Mouse (Mus musculus): ENCODE results near the gene Klf7. TPM values are rescaled to one million over a fixed set of nuclear protein-coding genes. Genes with fewer than 3 reads are reported as not detected.
A peak's percentile ranks its signal among the peaks of the same experiment; 100 is the strongest.
"Not testable (repeated sequence)": the region's sequence is repeated elsewhere in the genome, so short reads cannot be mapped to it uniquely, and the experiment has no call there.

The Klf7 gene
- total RNA-seq (2021) = 10 to 100 TPM; 21.0 to 26.6 TPM
- long read RNA-seq, experiment 1, full-length matches to known transcripts = 7 of 9 reads
- long read RNA-seq, experiment 1, partial matches to known transcripts = 1 of 9 reads
- long read RNA-seq, experiment 1, other reads (novel, unspliced or antisense) = 1 of 9 reads
- long read RNA-seq, experiment 2, full-length matches to known transcripts = 6 of 11 reads
- long read RNA-seq, experiment 2, partial matches to known transcripts = 0 of 11 reads
- long read RNA-seq, experiment 2, other reads (novel, unspliced or antisense) = 5 of 11 reads

DNA sequence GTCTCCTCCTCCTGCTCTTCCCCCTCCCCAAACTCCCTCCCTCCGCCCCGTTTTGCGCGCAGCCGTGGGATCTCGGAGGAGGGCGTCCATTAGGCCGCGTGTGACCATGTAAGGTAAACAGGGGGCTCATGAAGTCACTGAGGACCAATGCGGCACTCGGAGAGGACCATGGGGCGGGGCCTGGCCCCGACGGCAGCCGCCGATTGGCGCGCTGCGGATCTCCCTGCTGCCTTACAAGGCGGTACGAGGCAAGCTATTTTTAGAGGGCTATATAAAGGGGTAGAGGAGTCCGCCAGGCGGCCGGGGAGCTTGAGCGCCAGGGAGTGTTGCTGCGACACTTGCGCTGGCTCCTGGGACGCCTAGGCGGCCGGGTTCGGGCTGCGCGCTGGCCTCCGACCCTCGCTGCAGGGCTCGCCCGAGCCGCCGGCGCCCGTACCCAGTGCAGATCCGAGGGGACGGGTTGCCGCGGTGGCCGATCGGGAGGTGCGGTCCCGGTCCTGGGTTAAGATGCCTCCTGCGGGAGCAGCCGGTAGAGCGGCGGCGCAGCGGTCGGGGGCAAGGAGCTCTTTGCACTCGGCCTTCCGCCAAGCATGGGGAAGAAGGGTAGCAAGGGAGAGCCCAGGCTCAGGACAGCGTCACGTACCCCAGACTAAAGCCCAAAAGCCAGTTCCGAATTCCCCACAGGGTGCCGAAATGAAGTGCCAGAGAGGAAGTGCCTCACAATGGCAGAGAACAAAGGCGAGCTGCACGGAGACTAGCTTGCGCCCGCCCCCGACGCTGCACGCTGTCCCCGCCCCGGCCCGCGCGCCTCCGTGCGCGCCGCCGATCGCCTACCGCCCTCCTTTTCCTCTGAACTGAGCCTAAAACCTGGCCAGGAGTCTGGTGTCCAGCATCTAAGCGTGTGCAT, at the start of gene Klf7:
TSS of gene Klf7 (minus strand) at position 724 of the 907 bp plus-strand sequence.
- peak; percentile 90 to 95 for DNase-seq (ENCODE audit: low spot score in 2 of 2)

DNA sequence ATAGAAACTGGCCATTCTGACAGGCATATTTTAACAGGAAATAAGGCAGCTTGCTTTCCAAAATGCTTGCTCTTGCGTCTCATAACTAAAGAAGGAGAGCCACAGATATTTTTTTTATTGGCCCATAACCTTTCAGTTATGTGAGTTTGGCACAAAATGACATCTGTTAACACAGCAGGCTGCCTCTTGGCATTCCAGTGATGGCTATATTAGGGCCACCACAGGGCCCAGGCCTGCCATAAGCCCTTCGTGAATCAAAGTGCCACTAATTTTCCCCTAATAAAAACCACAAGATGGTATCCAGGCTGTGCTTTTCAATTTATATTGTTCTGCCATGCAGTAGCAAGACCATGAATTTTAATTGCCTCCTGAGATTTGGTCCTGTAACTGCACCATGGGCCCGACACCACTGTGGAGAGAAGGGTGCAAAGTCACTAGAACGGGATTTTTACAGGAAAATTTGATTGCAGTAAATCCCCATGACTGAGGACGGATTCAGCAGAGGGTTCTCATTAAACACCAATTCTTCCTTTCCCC, 42.5 kb upstream of the Klf7 start:
- no peak for DNase-seq (ENCODE audit: low spot score in 2 of 2)

DNA sequence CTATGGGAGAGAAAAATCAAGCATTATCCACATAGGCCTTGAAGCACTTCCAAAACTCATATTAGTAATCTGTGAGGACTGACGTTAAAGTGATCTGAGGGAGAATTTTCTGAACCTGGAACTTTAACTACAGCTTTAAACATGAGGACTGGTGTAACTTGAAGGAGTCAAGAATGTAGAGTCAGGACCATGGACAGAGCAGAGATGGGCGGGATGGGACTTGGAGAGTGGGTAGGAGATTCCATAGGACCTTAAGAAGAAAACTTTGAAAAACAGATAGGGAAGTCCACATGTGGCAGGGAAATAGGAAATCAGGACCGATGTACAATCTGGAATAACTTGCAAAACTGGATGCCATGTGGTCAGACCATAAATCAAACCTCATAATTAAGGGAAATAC, 36.7 kb upstream of the Klf7 start:
- DNase-seq (ENCODE audit: low spot score in 2 of 2) = peak in 1 of 2 experiments; percentile 15

DNA sequence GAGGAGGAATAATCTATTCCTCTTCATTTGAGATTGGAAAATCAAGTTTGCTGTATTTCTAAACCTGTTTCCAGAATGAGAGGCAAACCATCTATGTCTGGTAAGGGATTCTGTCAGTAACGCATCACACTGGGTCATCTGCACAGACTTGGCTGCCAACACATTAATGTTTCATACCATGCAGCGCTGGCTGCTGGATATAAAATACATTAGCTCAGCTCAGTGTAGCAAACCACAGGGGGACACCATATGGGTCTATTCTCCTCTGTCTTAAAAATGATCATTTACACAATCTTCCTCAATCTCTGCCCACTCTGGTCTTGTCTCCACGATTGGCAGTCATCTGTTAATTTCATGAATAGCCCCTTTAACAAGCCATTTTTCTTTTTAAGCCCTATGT, 27.1 kb upstream of the Klf7 start:
- DNase-seq (ENCODE audit: low spot score in 2 of 2) = no peak

DNA sequence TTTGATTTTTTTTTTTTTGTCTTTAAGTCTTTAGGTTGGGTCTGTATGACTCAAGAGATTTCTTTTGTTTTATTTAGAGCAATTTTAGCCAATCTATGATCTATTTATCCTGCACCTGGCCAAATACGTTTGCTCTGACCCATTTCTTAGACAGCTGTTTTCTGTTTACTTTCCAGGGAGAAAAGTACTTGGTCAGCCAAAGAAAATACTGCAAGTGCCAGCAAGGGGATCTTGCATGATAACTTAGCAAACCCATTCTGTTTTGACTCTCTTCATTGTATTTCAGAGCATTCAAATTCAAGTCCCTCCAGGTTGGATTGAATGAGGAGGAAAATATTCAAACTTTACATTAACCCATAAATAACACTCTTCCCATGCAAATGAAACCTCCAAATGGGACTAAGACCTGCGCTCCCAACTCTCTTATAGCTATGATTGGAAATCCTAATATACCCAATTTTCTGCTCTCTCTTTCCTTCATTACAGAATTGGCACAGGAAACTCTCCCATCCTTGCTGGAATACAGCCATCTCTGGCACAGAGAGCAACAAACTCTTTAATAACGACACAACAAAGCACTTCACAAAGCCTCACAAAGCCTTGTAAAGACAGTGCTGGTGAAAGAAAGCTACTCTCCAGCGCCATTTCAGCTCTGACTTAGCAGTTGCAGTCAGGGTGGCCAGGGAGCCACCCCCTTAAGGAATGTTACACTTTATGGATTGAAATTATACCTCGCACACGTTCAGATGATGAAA, 20.8 kb upstream of the Klf7 start:
- no peak for DNase-seq (ENCODE audit: low spot score in 2 of 2)

DNA sequence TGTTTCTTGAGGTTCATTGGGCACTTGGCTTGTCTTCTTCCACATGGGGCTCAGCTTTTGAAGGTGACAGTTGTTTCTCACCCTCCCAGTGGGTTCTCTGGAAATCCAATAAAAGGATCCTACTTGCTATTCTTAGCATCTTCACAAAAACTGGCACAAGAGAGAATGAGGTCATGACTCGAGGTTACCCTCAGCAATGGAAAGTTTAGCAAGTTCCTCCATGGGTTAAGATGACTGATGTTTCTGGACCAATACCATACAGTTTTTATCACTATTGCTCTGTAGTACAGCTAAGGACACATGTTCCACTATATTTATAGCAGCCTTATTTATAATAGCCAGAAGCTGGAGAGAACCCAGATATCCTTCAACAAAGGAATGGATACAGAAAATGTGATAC, 12.4 kb upstream of the Klf7 start:
- DNase-seq (ENCODE audit: low spot score in 2 of 2) = no peak

DNA sequence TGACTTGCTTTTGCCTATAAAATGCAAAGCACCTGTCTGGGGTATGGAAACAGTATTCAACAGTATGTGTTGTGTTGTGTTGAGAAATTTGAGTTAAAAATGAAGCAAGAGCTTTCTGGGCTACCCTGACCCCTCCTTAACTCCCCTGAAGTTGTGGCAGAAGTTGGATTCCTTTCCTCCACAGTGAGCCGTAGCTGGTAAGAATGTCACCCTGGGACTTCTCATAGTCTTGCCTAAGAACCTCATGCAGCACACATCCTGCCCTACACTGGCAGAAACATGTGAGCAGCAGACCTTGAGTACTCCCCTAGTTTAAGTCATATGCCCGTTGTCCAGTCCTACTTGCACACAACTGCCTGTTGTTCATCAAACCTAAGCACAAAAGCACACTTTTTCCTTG, 4.7 kb upstream of the Klf7 start:
- no peak for DNase-seq (ENCODE audit: low spot score in 2 of 2)

DNA sequence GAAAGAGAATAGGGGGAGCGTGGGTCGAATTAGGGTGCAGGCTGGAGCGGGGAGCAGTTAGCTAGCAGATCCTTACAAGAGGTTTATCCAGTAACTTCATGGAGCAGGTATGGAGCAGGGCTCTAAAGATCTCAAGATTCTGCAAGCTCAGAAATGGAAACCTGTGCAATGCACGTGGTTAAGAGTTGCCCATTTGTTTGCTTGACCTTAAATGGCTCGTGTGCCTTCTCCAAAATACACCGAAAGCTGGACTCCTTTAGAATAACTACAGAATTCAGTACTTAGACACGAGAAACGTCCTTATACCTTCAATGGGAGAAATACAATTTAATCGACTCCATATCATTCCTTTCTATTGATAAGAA, 366 bp upstream of the Klf7 start:
- DNase-seq (ENCODE audit: low spot score in 2 of 2) = no peak

DNA sequence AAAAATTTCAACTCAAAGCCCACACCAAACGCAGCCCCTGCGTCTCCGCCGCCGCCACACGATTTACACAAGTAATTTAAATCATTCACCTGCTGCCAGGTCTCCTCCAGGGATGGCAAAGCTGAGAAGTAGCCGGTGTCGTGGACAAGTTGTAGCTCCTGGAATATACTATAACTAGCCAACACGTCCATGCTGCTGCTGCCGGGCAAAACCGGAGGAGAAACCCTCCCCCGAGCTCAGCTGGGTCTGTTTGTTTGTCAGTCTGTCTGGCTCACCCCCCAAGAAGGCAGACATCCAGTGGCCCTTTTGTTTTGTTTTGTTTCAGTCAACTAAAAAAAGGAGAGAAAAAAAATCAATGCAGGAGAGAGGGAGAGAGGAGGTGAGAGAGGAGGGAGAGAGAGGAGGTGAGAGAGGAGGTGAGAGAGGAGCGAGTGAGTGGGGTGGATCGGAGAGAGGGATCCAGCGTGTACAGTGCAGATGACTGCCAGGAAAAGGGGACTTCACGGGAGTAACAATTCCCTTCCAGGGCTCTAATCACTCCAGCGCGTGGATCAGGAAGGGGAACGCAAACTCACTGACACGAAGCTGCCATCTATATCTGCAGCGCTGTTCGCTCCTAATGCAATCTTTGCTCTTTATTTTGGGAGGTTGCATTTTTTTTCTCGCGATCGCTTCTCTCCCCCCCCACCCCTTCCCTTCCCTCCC, 1.1 kb downstream of the Klf7 start:
- DNase-seq (ENCODE audit: low spot score in 2 of 2) = peak; percentile 21 to 53

DNA sequence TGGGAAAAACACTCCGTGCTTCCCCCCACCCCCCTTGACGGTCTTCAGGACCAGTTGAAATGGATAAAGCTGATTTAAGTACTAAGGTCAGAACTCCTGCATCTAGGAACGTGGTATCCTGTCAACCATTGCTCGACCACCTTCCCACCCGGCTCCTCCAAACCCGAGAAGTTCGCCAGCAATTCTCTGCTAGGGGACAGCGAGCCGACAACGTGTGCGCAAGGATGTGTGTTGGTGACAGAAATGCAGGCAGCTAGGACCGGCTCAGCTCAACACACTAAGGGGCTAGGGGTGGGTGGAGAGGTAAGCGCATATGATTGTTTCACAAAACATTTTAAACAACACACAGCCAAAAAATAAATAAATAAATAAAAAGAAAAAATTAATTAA, 1.7 kb downstream of the Klf7 start:
- DNase-seq (ENCODE audit: low spot score in 2 of 2) = peak in 1 of 2 experiments; percentile 41

DNA sequence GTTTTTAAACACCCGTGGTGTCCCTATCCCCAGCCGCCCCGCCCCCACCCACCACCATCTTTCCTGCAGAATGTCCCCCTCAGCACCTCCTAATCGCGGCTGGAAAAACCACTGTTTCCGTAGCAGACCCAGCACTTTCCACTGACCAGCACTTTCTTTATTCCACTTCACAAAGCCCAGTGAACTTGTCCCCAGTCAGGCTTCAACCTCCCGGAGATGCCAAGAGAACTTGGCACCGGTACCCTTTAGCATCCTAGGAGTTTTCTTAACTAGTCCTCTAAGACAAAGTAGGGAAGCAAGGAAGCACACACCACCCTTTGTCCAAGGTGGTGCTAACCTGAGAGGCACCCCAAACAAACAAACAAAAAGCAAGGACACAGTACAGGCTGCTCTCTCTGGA, 2.2 kb downstream of the Klf7 start:
- DNase-seq (ENCODE audit: low spot score in 2 of 2) = peak in 1 of 2 experiments; percentile 28

DNA sequence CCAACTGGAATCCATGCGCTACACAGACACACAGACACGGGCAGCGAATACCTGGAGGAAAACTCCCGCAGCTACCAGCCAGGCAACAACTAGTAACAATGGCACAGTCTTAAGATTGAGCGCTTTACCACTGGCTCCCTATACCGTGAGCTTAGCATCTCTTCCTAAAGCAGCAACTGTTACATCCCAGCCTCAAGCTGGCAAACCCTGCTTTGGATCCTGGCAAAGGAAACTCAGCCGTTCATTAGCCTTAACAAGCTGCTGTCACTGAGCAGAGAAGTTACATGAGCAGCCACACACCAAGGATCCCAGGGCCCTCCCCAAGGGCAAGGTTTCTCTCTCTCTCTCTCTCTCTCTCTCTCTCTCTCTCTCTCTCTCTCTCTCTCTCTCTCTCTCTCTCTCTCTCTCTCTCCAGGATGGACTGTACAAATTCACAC, 2.7 kb downstream of the Klf7 start:
- DNase-seq (ENCODE audit: low spot score in 2 of 2) = peak in 1 of 2 experiments; percentile 27

DNA sequence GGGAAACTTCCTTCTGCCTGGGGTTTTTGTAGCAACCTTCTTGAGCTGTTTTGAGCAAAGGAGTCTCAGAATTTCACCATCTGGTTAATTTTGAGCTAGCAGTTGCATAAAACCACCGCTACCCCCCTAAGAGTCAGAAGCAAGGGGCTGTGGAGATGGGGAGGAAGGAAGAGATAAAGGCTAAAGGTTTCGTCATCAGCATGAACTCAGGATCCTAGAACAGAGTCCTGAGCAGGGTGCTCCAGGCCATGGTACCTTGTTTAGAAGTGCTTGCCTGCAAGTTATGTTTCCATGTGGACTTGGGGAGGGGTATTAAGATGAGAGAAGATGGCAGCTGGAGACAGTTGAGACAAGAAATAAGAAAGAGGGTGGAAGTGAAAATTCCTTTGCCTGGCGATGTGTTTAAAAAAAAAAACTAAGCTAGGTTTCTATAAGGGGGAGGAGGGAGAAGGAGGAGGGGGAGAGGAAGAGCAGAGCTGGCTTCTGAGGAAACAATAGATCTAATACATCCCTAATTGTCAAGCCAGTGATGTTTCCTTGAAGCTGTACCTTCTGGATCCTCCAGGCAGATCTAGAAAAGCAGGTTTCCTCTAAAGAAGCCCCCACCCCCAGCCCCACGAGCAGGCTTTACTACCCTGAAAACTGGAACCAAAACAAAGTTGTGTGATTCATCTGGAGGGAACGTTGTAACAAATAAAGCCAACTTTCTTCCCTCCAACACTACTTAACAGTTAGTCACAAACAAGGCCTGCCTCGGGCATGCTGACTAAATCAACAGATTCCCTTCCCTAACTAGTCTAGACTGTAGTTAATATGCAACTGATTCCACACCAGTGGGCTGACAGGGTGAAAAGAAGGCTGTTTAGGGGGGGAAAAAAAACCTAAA, 3.6 kb downstream of the Klf7 start:
- no peak for DNase-seq (ENCODE audit: low spot score in 2 of 2)

DNA sequence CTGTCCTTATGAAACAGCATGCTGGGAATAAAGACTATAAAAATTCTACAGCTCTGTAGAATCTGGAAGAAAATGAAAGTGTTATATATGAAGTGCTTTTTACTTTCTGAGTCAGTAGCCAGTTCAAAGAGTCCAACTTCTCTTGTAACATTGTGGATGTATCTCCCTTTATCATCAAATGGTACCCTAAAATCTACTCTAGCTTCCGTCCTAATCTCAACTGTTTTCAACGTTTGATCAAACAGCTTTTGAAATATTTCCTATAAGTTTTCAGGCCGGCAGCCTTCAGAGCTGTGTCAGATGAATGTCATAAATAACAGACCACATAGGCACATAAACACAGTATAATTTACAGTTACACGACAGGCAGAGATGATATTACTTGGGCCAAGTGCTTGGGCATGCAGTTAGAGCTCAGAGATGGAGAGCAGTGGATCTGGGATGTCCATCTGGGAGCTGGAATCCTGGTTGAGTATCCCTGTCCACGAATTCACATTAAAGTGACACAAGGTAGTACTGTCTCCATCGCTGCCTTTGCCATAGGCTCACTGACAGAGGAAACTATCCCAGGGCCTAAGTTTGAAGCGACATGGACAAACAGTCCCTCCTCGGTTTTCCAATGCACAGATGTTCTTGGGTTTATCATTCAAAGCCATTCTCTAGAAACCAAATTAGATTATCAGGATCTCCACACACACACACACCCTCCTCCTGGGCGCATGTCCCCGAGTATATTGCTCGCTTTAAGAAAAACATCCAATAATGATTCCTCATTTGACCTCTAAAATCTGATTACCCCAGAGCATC, 4.4 kb downstream of the Klf7 start:
- DNase-seq (ENCODE audit: low spot score in 2 of 2) = no peak

DNA sequence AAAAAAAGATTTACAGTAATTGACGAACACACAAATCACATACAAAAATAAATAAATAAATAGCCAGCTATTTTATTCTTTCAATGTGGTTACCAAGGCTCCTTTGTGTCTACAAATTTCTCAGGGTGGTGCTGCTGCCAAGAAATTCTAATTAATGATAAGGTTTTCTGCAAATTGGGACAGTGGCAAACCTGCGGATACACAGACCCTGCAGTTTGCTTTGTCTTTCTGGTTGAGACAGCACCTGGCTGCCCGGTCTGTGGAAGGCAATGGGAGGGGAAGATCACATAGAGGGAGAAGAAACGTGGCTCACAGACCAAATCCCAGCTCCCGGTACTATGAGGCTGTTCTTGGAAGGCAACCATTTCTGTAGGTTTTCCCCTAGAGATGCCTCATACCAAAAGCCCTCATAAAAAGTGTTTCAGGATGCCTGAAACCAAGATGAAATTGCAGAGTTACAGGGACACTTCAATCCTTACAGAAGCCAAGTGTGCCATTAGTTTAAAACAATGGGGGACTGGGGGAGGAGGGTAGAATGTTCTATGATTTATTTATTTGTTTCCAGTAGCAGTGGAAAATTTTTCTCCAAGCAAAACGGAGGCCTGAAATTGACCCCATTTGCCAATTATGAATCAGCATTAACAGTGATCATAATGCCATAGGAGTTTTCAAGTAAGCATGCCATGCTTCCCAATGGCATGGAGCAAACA, 5.2 kb downstream of the Klf7 start:
- DNase-seq (ENCODE audit: low spot score in 2 of 2) = no peak

DNA sequence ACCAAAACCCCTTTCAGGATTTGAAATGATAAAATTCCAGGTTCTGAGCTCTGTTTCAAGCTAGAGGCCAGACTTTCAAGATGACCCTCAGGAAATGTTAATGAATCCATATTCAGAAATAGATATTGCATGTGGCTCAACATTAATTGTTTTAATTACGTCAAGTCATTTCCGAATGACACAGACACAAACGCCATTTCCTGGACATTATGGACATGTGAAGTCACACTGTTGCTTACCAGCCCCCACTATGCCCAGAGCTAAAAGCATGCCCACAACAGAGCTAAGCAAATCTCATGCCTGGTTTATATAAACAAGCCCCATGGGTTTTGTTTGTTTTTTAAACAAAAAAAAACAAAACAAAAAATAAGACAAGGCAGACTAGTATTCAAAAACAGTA, 7.5 kb downstream of the Klf7 start:
- DNase-seq (ENCODE audit: low spot score in 2 of 2) = no peak

DNA sequence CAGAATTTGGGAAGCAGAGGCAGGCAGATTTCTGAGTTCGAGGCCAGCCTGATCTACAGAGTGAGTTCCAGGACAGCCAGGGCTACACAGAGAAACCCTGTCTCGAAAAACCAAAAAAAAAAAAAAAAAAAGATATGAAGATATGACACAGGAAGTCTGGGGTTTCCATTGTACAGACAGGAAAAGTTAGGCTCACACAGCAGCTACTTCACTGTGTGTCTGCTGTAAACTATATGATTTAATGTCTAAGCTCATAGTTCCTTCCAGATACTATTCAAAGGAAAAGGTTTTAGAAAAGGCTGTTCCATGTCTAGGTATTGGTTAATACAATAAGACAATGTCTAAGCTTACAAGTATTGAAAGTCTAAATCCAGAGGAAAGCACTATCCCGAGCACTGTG, 13.4 kb downstream of the Klf7 start:
- not testable (repeated sequence) for DNase-seq (ENCODE audit: low spot score in 2 of 2)

DNA sequence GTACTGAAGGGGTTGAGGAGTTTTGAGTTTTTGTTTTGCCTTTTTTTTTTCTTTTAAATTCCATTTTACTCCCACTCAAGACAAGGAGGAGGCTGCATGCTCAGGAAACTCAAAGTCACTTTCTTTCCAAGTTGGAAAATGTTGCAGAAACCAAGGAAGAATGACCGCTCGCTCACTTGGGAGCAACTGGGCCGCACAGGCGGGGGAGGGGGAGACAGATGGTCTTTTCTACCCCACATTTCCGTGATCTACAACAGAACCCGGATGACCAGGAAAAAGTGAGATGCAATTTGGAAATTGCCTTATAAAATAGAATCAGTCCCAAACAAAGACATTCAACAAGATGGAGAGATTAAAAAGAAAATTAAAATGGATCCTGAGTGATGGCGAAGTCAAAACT, 14.6 kb downstream of the Klf7 start:
- no peak for DNase-seq (ENCODE audit: low spot score in 2 of 2)
